Mouse (Mus musculus): ENCODE results near the gene Mettl24. TPM values are rescaled to one million over a fixed set of nuclear protein-coding genes. Genes with fewer than 3 reads are reported as not detected.

Mettl24 gene
- polyA plus RNA-seq, 1 experiment from 2014 or later = 17.1 TPM

DNA sequence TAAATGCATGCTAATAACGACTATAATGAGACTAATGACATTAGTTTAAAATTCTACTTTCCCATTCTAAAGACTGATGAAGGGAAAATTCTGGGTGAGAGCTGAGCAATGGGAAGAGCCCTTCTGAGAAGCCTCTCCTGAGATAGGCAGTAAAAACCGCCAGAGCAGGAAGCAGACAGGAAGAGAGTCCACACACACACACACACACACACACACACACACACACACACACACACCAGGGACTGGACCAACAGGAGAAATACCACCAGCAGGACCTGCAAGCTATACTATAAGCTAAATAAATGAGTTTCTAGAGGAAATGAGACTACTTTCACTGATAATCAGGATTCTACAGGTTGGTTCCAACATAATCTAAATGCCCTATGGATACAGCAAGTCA lies 172.5 kb downstream of the Mettl24 start:
- Histone ChIP-seq H3K36me3 (ENCODE audit: insufficient read depth, low read length) (no peaks in the 10 kb centered on the region), H3K9ac (replicated peaks; ENCODE audit: low read depth) (no peak overlapping the region), H3K4me3 (ENCODE audit: low read depth, low read length) (no peak overlapping the region), H3K4me1 (ENCODE audit: insufficient read depth, low read depth, low read length) (no peaks in the 10 kb centered on the region), H3K9me3 (ENCODE audit: low read length) (no peaks in the 10 kb centered on the region), H3K27me3 (replicated peaks; ENCODE audit: insufficient read depth, low read length) (no peaks in the 10 kb centered on the region), H3K4me2 (replicated peaks; ENCODE audit: low read depth, low read length) (no peak overlapping the region), H3K27ac (ENCODE audit: low read length) (no peak overlapping the region)
- DNase-seq (ENCODE audit: low spot score) (no peak), ATAC-seq (no peak)
- 56% methylated on average over 2 of the region's 2 CpGs for WGBS
- no peak for TF ChIP-seq EP300 (IDR thresholded peaks at IDR 0.05)
- TF ChIP-seq CTCF (IDR thresholded peaks at IDR 0.05) = no peak

DNA sequence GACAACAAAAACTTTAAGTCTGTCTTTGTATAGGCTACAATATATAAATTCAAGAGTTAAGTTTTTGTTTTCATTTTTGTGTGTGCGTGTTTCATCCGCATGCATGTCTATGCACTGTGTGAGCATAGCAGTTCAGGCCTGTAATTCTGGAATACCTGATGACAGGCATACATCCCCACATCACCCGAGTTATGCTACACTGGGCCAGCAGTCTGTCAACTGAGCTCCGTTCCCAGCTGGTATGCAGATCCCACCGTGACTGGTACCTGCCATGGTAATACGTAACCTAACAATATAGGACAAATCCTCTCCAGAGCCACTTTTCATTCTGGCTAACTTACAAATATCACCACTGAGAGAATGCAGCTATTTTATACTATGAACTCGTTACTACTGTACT lies 173.6 kb downstream of the Mettl24 start:
- TF ChIP-seq CTCF (IDR thresholded peaks at IDR 0.05) (no peak), EP300 (IDR thresholded peaks at IDR 0.05) (no peak)
- ATAC-seq = no peak
- no peak for DNase-seq (ENCODE audit: low spot score)
- Histone ChIP-seq H3K36me3 (ENCODE audit: insufficient read depth, low read length) (no peaks in the 10 kb centered on the region), H3K9me3 (ENCODE audit: low read length) (no peaks in the 10 kb centered on the region), H3K4me2 (replicated peaks; ENCODE audit: low read depth, low read length) (no peak overlapping the region), H3K27me3 (replicated peaks; ENCODE audit: insufficient read depth, low read length) (no peaks in the 10 kb centered on the region), H3K9ac (replicated peaks; ENCODE audit: low read depth) (no peak overlapping the region), H3K4me1 (ENCODE audit: insufficient read depth, low read depth, low read length) (no peaks in the 10 kb centered on the region), H3K27ac (ENCODE audit: low read length) (no peak overlapping the region), H3K4me3 (ENCODE audit: low read depth, low read length) (no peak overlapping the region)
- 89% methylated on average over 7 of the region's 7 CpGs for WGBS

DNA sequence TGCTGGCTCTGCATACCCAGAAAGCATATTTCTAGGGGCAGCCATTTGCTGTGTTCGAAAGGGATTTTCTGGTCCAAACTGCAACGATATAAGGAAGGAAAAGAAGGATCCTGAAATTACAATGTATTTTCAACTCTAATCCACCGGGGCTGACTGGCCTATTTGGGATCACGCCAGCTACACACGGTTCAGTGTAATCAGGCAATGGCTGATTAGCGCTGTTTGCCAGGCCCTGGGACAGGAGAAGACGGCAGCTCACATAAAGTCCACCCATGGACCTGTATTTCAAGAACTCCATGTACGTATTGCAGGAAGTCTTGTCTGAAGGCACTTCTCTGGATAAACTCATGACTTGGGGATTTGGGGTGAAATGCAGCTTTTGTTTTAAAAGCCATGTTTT lies 174.5 kb downstream of the Mettl24 start:
- no peak for ATAC-seq

More for the DNA sequence above, 174.5 kb downstream of the Mettl24 start:
- no peak overlapping the region for H3K4me3 ChIP-seq (ENCODE audit: low read depth, low read length)
- H3K27ac ChIP-seq (ENCODE audit: low read length) = no peak overlapping the region
- DNase-seq (ENCODE audit: low spot score) = no peak
- 70% methylated on average over 8 of the region's 8 CpGs for WGBS
- H3K9ac ChIP-seq (replicated peaks; ENCODE audit: low read depth) = no peak overlapping the region
- H3K36me3 ChIP-seq (ENCODE audit: insufficient read depth, low read length) = no peaks in the 10 kb centered on the region; the same call in 1 of the 2 replicates
- H3K4me1 ChIP-seq (ENCODE audit: insufficient read depth, low read depth, low read length) = no peaks in the 10 kb centered on the region
- no peak overlapping the region for H3K4me2 ChIP-seq (replicated peaks; ENCODE audit: low read depth, low read length)
- no peaks in the 10 kb centered on the region for H3K27me3 ChIP-seq (replicated peaks; ENCODE audit: insufficient read depth, low read length)
- TF ChIP-seq EP300 (IDR thresholded peaks at IDR 0.05) (no peak), CTCF (IDR thresholded peaks at IDR 0.05) (no peak)
- no peaks in the 10 kb centered on the region for H3K9me3 ChIP-seq (ENCODE audit: low read length)

Other genes starting within 250 kb of the Mettl24 start
- not detected in 2 replicates for gene Slc22a16, start 112.9 kb upstream of the Mettl24 start, polyA plus RNA-seq (2015; fragmentation: Nextera tagmentation; extraction: Ambion mirVana)
- gene Ddo, start 53.3 kb upstream of the Mettl24 start, polyA plus RNA-seq (2015; fragmentation: Nextera tagmentation; extraction: Ambion mirVana) = 5.0 and 5.5 TPM in 2 replicates
- 16.4 and 17.4 TPM in 2 replicates for gene Cdc40, start 200.0 kb downstream of the Mettl24 start, polyA plus RNA-seq (2015; fragmentation: Nextera tagmentation; extraction: Ambion mirVana)
- gene Wasf1, start 200.2 kb downstream of the Mettl24 start, polyA plus RNA-seq (2015; fragmentation: Nextera tagmentation; extraction: Ambion mirVana) = 2.1 and 2.2 TPM in 2 replicates